Mouse (Mus musculus) liver, embryonic 12.5 days (tissue): ENCODE data around the gene Cngb1. TPM values are rescaled to one million over a fixed set of nuclear protein-coding genes. Genes with fewer than 3 reads are reported as not detected.
A peak's percentile ranks its signal among the peaks of the same experiment; 100 is the strongest.

ENCODE experiments used
- ATAC-seq: fragments of 200-750 bp; cut with Nextera tagmentation; 2 replicates; pipeline ENCODE4 v1.8.0; 2017; ENCODE audit warnings: moderate number of reproducible peaks, mild to moderate bottlenecking, moderate library complexity
- H3K27ac ChIP-seq: fragments of 300-500 bp; sonication (generic); 2 replicates; pipeline ENCODE4 v1.5.1; 2016; ENCODE audit warnings: mild to moderate bottlenecking
- H3K27me3 ChIP-seq: fragments of 300-500 bp; sonication (generic); replicated peaks from 2 replicates; pipeline ENCODE4 v1.6.1; 2016; ENCODE audit warnings: mild to moderate bottlenecking, moderate library complexity
- H3K36me3 ChIP-seq: fragments of 300-500 bp; sonication (generic); 2 replicates; pipeline ENCODE4 v1.6.1; 2016; ENCODE audit warnings: mild to moderate bottlenecking, moderate library complexity
- H3K4me1 ChIP-seq: fragments of 300-500 bp; sonication (generic); 2 replicates; pipeline ENCODE4 v1.6.1; 2016
- H3K4me2 ChIP-seq: fragments of 300-500 bp; sonication (generic); 2 replicates; pipeline ENCODE4 v1.6.1; 2016; ENCODE audit warnings: mild to moderate bottlenecking, moderate library complexity
- H3K4me3 ChIP-seq: fragments of 300-500 bp; sonication (generic); 2 replicates; pipeline ENCODE4 v1.5.1; 2016; ENCODE audit warnings: mild to moderate bottlenecking, moderate library complexity
- H3K9ac ChIP-seq: fragments of 300-500 bp; sonication (generic); 2 replicates; pipeline ENCODE4 v1.6.1; 2016; ENCODE audit warnings: mild to moderate bottlenecking, moderate library complexity
- H3K9me3 ChIP-seq: fragments of 300-500 bp; sonication (generic); replicated peaks from 2 replicates; pipeline ENCODE4 v1.6.1; 2016; ENCODE audit warnings: mild to moderate bottlenecking, moderate library complexity
- WGBS: fragments of 180-500 bp; shearing (Covaris S2); methylation state at CpG from one replicate; pipeline ENCODE4 v1.1.7; 2016; ENCODE audit not compliant: insufficient replicate concordance; 5-methylcytosine and 5-hydroxymethylcytosine counted together
- polyA plus RNA-seq: library from polyadenylated mRNA; unstranded; fragments of >200 nt; fragmentation: Nextera tagmentation; extraction: Ambion mirVana; gene quantifications from 2 replicates; pipeline ENCODE4 v1.2.1, GENCODE M21; 2016

Cngb1 gene
- polyA plus RNA-seq: not detected in 2 replicates

GRCm38 (mm10) chr8:95306431-95306830, at the start of gene Cngb1:
Cngb1 (minus strand) TSS chr8:95306585.
- ATAC-seq: no peak
- WGBS: 29% methylated on average over 6 of the region's 6 CpGs

GRCm38 (mm10) chr8:95354606-95355005, 48.2 kb upstream of the Cngb1 start:
- no peaks in the 10 kb centered on the region for H3K9me3 ChIP-seq
- no peak overlapping the region for H3K27ac ChIP-seq
- 66% methylated on average over 2 of the region's 2 CpGs for WGBS
- no peak for ATAC-seq
- peaks cover 72% of the 10 kb centered on the region for H3K27me3 ChIP-seq
- no peak overlapping the region for H3K4me2 ChIP-seq
- no peak overlapping the region for H3K4me3 ChIP-seq
- H3K9ac ChIP-seq: no peak overlapping the region
- H3K36me3 ChIP-seq: no peaks in the 10 kb centered on the region
- H3K4me1 ChIP-seq: peaks cover 25% of the 10 kb centered on the region

More at GRCm38 (mm10) chr8:95306431-95306830, at the start of gene Cngb1:
- Histone ChIP-seq H3K9me3 (no peaks in the 10 kb centered on the region), H3K4me1 (no peaks in the 10 kb centered on the region), H3K27ac (no peak within 1 kb of the TSS), H3K4me2 (no peak within 1 kb of the TSS), H3K9ac (no peak within 1 kb of the TSS), H3K36me3 (no peaks in the 10 kb centered on the region), H3K4me3 (no peak within 1 kb of the TSS), H3K27me3 (peaks cover 14% of the 10 kb centered on the region; the same call in 1 of the 2 replicates)

GRCm38 (mm10) chr8:95352871-95353866, 46.8 kb upstream of the Cngb1 start:
- Histone ChIP-seq H3K9ac (peak overlapping the region; percentile 59), H3K27me3 (peaks cover 86% of the 10 kb centered on the region), H3K4me2 (peak overlapping the region; percentile 71), H3K9me3 (no peaks in the 10 kb centered on the region), H3K36me3 (no peaks in the 10 kb centered on the region), H3K4me3 (peak overlapping the region; percentile 54), H3K4me1 (peaks cover 11% of the 10 kb centered on the region; the same call in 1 of the 2 replicates), H3K27ac (no peak overlapping the region)
- ATAC-seq: no peak
- WGBS: 4% methylated on average over 62 of the region's 62 CpGs

GRCm38 (mm10) chr8:95352151-95352870, 45.9 kb upstream of the Cngb1 start, which contains the start of gene Mmp15:
Mmp15 (plus strand) TSS chr8:95352268.
- Histone ChIP-seq H3K27me3 (peaks cover 90% of the 10 kb centered on the region), H3K9me3 (no peaks in the 10 kb centered on the region), H3K36me3 (no peaks in the 10 kb centered on the region), H3K4me3 (peak within 1 kb of the TSS; percentile 54), H3K4me1 (peaks cover 10% of the 10 kb centered on the region; the same call in 1 of the 2 replicates), H3K4me2 (peak within 1 kb of the TSS; percentile 71), H3K9ac (peak within 1 kb of the TSS; percentile 59), H3K27ac (no peak within 1 kb of the TSS)
- ATAC-seq: peak; percentile 42; the same call in 1 of the 2 replicates
- 1% methylated on average over 80 of the region's 80 CpGs for WGBS

- Histone ChIP-seq H3K9ac (no peak overlapping the region), H3K36me3 (no peaks in the 10 kb centered on the region), H3K27ac (no peak overlapping the region), H3K4me1 (peaks cover 10% of the 10 kb centered on the region; the same call in 1 of the 2 replicates), H3K27me3 (peaks cover 86% of the 10 kb centered on the region), H3K4me2 (peak overlapping the region; percentile 71), H3K4me3 (no peak overlapping the region), H3K9me3 (no peaks in the 10 kb centered on the region)
- no peak for ATAC-seq
- WGBS: 7% methylated on average over 15 of the region's 15 CpGs
Observed at GRCm38 (mm10) chr8:95351461-95351860, 45.1 kb upstream of the Cngb1 start.

- Histone ChIP-seq H3K27me3 (peaks cover 62% of the 10 kb centered on the region), H3K4me3 (no peak overlapping the region), H3K27ac (no peak overlapping the region), H3K36me3 (peaks cover 10% of the 10 kb centered on the region; the same call in 1 of the 2 replicates), H3K4me1 (peaks cover 10% of the 10 kb centered on the region; the same call in 1 of the 2 replicates), H3K4me2 (no peak overlapping the region), H3K9ac (no peak overlapping the region), H3K9me3 (no peaks in the 10 kb centered on the region)
- WGBS: 48% methylated on average over 19 of the region's 19 CpGs
- ATAC-seq: no peak
Observed at GRCm38 (mm10) chr8:95348811-95349630, 42.6 kb upstream of the Cngb1 start.

- no peak overlapping the region for H3K27ac ChIP-seq
- H3K27me3 ChIP-seq: peaks cover 55% of the 10 kb centered on the region
- no peak overlapping the region for H3K4me2 ChIP-seq
- WGBS: 49% methylated on average over 2 of the region's 2 CpGs
- H3K9ac ChIP-seq: no peak overlapping the region
- peaks cover 10% of the 10 kb centered on the region; the same call in 1 of the 2 replicates for H3K4me1 ChIP-seq
- ATAC-seq: no peak
- peaks cover 16% of the 10 kb centered on the region for H3K36me3 ChIP-seq
- no peaks in the 10 kb centered on the region for H3K9me3 ChIP-seq
- no peak overlapping the region for H3K4me3 ChIP-seq
Observed at GRCm38 (mm10) chr8:95348356-95348755, 42.0 kb upstream of the Cngb1 start.

GRCm38 (mm10) chr8:95346643-95347545, 40.5 kb upstream of the Cngb1 start:
- no peak overlapping the region for H3K9ac ChIP-seq
- H3K9me3 ChIP-seq: no peaks in the 10 kb centered on the region
- H3K27me3 ChIP-seq: peaks cover 40% of the 10 kb centered on the region
- H3K4me1 ChIP-seq: peaks cover 5% of the 10 kb centered on the region; the same call in 1 of the 2 replicates
- no peak overlapping the region for H3K4me3 ChIP-seq
- no peak overlapping the region for H3K27ac ChIP-seq
- H3K36me3 ChIP-seq: peaks cover 21% of the 10 kb centered on the region
- ATAC-seq: no peak
- 32% methylated on average over 8 of the region's 8 CpGs for WGBS
- H3K4me2 ChIP-seq: no peak overlapping the region

GRCm38 (mm10) chr8:95344668-95345067, 38.3 kb upstream of the Cngb1 start:
- Histone ChIP-seq H3K4me2 (no peak overlapping the region), H3K27ac (no peak overlapping the region), H3K4me3 (no peak overlapping the region), H3K4me1 (no peaks in the 10 kb centered on the region), H3K9me3 (no peaks in the 10 kb centered on the region), H3K9ac (no peak overlapping the region), H3K27me3 (peaks cover 19% of the 10 kb centered on the region), H3K36me3 (peaks cover 38% of the 10 kb centered on the region)
- WGBS: 62% methylated on average over 6 of the region's 6 CpGs
- no peak for ATAC-seq

- ATAC-seq: no peak
- H3K27ac ChIP-seq: no peak overlapping the region
- H3K9ac ChIP-seq: no peak overlapping the region
- H3K4me1 ChIP-seq: no peaks in the 10 kb centered on the region
- peaks cover 49% of the 10 kb centered on the region for H3K36me3 ChIP-seq
- no peak overlapping the region for H3K4me3 ChIP-seq
- no peak overlapping the region for H3K4me2 ChIP-seq
- no peaks in the 10 kb centered on the region for H3K9me3 ChIP-seq
- 71% methylated on average over 5 of the region's 5 CpGs for WGBS
- H3K27me3 ChIP-seq: no peaks in the 10 kb centered on the region
Observed at GRCm38 (mm10) chr8:95341721-95342120, 35.3 kb upstream of the Cngb1 start.
